Mouse (Mus musculus) kidney, adult 2 months (tissue): Measurements from ENCODE around the gene Trim2.

Experiments
- CTCF ChIP-seq: fragments of 200-500 bp; conservative IDR thresholded peaks from 2 replicates; pipeline ENCODE4 v1.5.1; 2011; ENCODE audit warnings: low read depth, mild to moderate bottlenecking, control low read depth, low read length, moderate library complexity, mixed read lengths; ENCODE audit not compliant: insufficient read depth, insufficient read length
- POLR2A ChIP-seq: fragments of 200-500 bp; IDR thresholded peaks from one replicate; pipeline ENCODE4 v1.6.1; 2011; ENCODE audit warnings: low read depth, low read length, control low read depth

GRCm38 (mm10) chr3:84181102-84181501 lies 125.6 kb downstream of the Trim2 start:
- TF ChIP-seq CTCF, result no peak
- no peak for TF ChIP-seq POLR2A
